Mouse (Mus musculus): ENCODE data around the gene Arhgap29.

DNA sequence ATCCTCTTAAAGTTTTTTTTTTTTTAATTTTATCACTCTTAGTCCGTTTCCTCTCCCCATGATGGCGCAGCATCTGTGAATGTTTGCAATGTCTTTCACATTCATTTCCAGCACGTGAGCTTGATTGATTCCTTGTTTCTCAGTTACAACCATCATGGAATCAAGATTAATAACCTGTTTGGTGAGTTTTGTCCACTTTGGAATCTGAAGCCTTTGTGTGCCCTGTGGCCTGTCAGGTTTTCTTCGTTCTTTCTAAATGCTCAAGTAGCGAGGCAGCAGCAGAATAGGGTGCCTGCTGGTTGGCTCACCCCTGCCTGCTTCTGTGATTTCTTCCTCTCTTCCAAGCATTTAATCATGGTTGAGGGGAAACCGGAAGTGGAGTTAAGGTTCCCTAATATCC, 2.2 kb upstream of the Arhgap29 start:
- no peak for TF ChIP-seq CTCF (IDR thresholded peaks at IDR 0.05; ENCODE audit: low read depth, low read length)
- no peak for TF ChIP-seq POLR2A (IDR thresholded peaks at IDR 0.05; ENCODE audit: extremely low read depth, insufficient read depth, low read length)
